Mouse (Mus musculus) embryonic fibroblast, embryonic 13.5 days (primary cell): ENCODE measurements around the gene Gjc1. TPM values are rescaled to one million over a fixed set of nuclear protein-coding genes. Genes with fewer than 3 reads are reported as not detected.

Experiments
- H3K27ac ChIP-seq: 2 replicates; pipeline ENCODE4 v1.5.1; 2012; ENCODE audit warnings: low read length, control low read depth, inconsistent platforms; ENCODE audit not compliant: insufficient read depth
- H3K4me1 ChIP-seq: 2 replicates; pipeline ENCODE4 v1.6.1; 2011; ENCODE audit warnings: low read length; ENCODE audit not compliant: control insufficient read depth, insufficient read depth
- H3K4me3 ChIP-seq: 2 replicates; pipeline ENCODE4 v1.5.1; 2011; ENCODE audit warnings: mild to moderate bottlenecking, control low read depth, low read length; ENCODE audit not compliant: insufficient read depth
- CTCF ChIP-seq: IDR thresholded peaks from 2 replicates; pipeline ENCODE4 v1.5.1; 2011; ENCODE audit warnings: mild to moderate bottlenecking, control low read depth, low read length, moderate library complexity, borderline replicate concordance; ENCODE audit not compliant: insufficient read depth
- POLR2A ChIP-seq: IDR thresholded peaks from 2 replicates; pipeline ENCODE4 v1.6.1; 2011; ENCODE audit warnings: low read depth, mild to moderate bottlenecking, control low read depth, low read length, moderate library complexity
- polyA plus RNA-seq: library from polyadenylated mRNA; stranded (reverse); fragments of >200 nt; gene quantifications from 2 replicates; pipeline ENCODE4 v1.2.4, GENCODE M21; 2011; ENCODE audit warnings: low read depth; ENCODE audit not compliant: missing spikeins, insufficient read length

The Gjc1 gene
- polyA plus RNA-seq, 1 experiment, result 43.5 TPM

- peak overlapping the region; percentile 39 for H3K4me3 ChIP-seq
- no peak for TF ChIP-seq CTCF
- no peak for TF ChIP-seq POLR2A
- H3K27ac ChIP-seq, result peak overlapping the region; percentile 58
- peaks cover 5% of the 10 kb centered on the region for H3K4me1 ChIP-seq
Observed at GRCm38 (mm10) chr11:102819783-102820385, 384 bp upstream of the Gjc1 start.

- peak overlapping the region; percentile 99 for H3K4me3 ChIP-seq
- peaks cover 5% of the 10 kb centered on the region for H3K4me1 ChIP-seq
- H3K27ac ChIP-seq, result peak overlapping the region; percentile 58
- no peak for TF ChIP-seq CTCF
- no peak for TF ChIP-seq POLR2A
Observed at GRCm38 (mm10) chr11:102818121-102819020, 1.1 kb downstream of the Gjc1 start.

GRCm38 (mm10) chr11:102814881-102815280 lies 4.6 kb downstream of the Gjc1 start:
- Histone ChIP-seq H3K4me1 (peaks cover 5% of the 10 kb centered on the region), H3K4me3 (no peak overlapping the region), H3K27ac (no peak overlapping the region)
- no peak for TF ChIP-seq CTCF
- no peak for TF ChIP-seq POLR2A

GRCm38 (mm10) chr11:102810721-102811485 lies 8.6 kb downstream of the Gjc1 start:
- TF ChIP-seq CTCF, result no peak
- TF ChIP-seq POLR2A, result no peak
- H3K4me3 ChIP-seq, result no peak overlapping the region
- H3K27ac ChIP-seq, result no peak overlapping the region
- H3K4me1 ChIP-seq, result peaks cover 2% of the 10 kb centered on the region

GRCm38 (mm10) chr11:102808246-102808645 lies 11.3 kb downstream of the Gjc1 start:
- H3K27ac ChIP-seq, result no peak overlapping the region
- TF ChIP-seq CTCF, result no peak
- TF ChIP-seq POLR2A, result no peak
- no peaks in the 10 kb centered on the region; the same call in none of the 2 replicates for H3K4me1 ChIP-seq
- H3K4me3 ChIP-seq, result no peak overlapping the region

- TF ChIP-seq CTCF, result no peak
- no peak for TF ChIP-seq POLR2A
- Histone ChIP-seq H3K4me1 (no peaks in the 10 kb centered on the region; the same call in 1 of the 2 replicates), H3K4me3 (no peak overlapping the region), H3K27ac (no peak overlapping the region)
Observed at GRCm38 (mm10) chr11:102803453-102803852, 16.0 kb downstream of the Gjc1 start.

- TF ChIP-seq POLR2A (no peak), CTCF (no peak)
- 0 out of 2 replicates have a peak, but pooled peaks cover 3% of the 10 kb centered on the region for H3K4me1 ChIP-seq
- H3K27ac ChIP-seq, result no peak overlapping the region
- H3K4me3 ChIP-seq, result no peak overlapping the region
Observed at GRCm38 (mm10) chr11:102794157-102794556, 25.3 kb downstream of the Gjc1 start.

GRCm38 (mm10) chr11:102791682-102792445 lies 27.6 kb downstream of the Gjc1 start:
- H3K4me1 ChIP-seq, result 0 out of 2 replicates have a peak, but pooled peaks cover 3% of the 10 kb centered on the region
- no peak for TF ChIP-seq CTCF
- no peak for TF ChIP-seq POLR2A
- H3K27ac ChIP-seq, result no peak overlapping the region
- no peak overlapping the region for H3K4me3 ChIP-seq

GRCm38 (mm10) chr11:102787688-102788177 lies 31.8 kb downstream of the Gjc1 start:
- H3K4me1 ChIP-seq, result 0 out of 2 replicates have a peak, but pooled peaks cover 3% of the 10 kb centered on the region
- no peak overlapping the region for H3K27ac ChIP-seq
- H3K4me3 ChIP-seq, result no peak overlapping the region
- TF ChIP-seq POLR2A, result no peak
- TF ChIP-seq CTCF, result no peak
